Mouse (Mus musculus) left cerebral cortex, postnatal 36 days (tissue): ENCODE measurements around the gene Schip1. TPM values are rescaled to one million over a fixed set of nuclear protein-coding genes. Genes with fewer than 3 reads are reported as not detected.
"Not testable (repeated sequence)": the region's sequence is repeated elsewhere in the genome, so short reads cannot be mapped to it uniquely, and the experiment has no call there.

Experiments
- DNase-seq, 2 experiments: peaks; one replicate each; pipeline ENCODE4 v3.0.0; 2021 to 2022; ENCODE audit warnings: low spot score in 2 of 2, mixed read lengths in 1 of 2
- intact Hi-C: fragments of 180-260 bp; cut with DNase I; formaldehyde crosslinking; loops from one replicate; pipeline ENCODE4 v1.15.1; 2025
- total RNA-seq, 2 experiments: library from RNA; stranded (reverse); gene quantifications; 2 replicates each; pipeline ENCODE4 v1.2.3; 2021

The Schip1 gene
- 100 to 1,000 TPM; 229 to 297 TPM for total RNA-seq

DNA sequence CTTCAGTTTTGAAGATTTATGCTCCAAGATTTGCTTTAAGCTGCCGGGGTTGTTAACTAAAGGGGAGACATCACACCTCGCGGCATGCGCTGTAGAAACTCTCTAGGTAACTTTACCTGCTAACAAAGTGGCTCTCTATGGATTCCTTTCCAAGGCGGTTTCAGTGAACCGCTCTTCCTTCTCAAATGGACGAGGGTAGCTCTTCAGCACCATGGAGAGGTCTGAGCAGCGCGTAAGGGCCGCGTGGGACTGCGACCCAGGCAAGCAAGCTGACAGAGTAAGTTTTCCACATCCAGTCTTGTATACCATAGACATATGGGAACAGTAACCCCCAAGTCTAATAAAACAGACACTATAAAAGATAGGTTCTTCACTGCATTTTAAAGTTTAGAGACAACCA is at the start of gene Schip1:
TSS of gene Schip1 (plus strand) at position 72 of the 400 bp plus-strand sequence.
- intact Hi-C loops = no loop called here

GRCm38 (mm10) chr3:68015786-68016185 is 48.8 kb upstream of the Schip1 start:
- intact Hi-C loops = no loop called here
- no peak for DNase-seq

More for the DNA sequence above, at the start of gene Schip1:
- DNase-seq = no peak

DNA sequence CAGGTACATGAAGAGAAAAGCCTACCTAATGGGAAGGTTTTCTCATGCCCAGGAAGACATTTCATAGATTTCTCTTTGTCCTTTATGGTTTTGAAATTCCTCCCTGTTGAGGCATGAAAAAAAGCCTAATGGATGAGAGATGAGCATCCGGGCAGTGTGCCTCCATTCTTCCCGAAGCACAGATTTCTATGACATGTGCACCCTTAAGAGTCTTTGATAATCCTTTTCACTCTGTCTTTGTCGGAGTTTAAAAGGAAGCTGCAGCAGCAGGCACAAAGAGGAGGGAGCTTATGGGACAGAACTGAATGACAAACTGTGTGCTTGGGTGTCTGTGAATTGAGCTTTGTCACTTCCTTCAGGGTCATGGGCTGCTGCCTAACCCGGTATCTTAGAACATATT is 45.2 kb upstream of the Schip1 start:
- DNase-seq = no peak
- intact Hi-C loops = no loop called here

- no peak for DNase-seq
- intact Hi-C loops = no loop called here
Observed at GRCm38 (mm10) chr3:68036097-68036496, 28.5 kb upstream of the Schip1 start.

DNA sequence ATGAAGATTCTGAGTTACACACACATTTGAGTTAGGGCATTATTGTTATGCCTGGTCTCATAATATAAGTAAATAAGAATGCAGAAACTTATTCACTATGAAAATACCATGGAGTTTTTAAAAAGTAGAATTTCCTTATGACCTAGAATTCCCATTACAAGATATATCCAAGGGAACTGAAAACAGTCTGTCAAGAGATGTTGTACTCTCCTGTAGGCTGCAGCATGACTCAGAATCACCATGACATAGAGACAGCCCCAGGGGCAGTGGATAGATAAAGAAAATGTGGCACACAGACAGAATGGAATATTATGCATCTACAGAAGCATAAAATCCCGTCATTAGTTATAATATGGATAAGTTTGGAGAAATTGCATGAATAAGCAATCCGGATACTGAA is 21.7 kb upstream of the Schip1 start:
- intact Hi-C loops = loop anchor here (10.0 kb wide), 1 partner anchor 148 kb away; the partner anchor contains the start of genes Iqcj and Iqschfp
- DNase-seq = no peak

DNA sequence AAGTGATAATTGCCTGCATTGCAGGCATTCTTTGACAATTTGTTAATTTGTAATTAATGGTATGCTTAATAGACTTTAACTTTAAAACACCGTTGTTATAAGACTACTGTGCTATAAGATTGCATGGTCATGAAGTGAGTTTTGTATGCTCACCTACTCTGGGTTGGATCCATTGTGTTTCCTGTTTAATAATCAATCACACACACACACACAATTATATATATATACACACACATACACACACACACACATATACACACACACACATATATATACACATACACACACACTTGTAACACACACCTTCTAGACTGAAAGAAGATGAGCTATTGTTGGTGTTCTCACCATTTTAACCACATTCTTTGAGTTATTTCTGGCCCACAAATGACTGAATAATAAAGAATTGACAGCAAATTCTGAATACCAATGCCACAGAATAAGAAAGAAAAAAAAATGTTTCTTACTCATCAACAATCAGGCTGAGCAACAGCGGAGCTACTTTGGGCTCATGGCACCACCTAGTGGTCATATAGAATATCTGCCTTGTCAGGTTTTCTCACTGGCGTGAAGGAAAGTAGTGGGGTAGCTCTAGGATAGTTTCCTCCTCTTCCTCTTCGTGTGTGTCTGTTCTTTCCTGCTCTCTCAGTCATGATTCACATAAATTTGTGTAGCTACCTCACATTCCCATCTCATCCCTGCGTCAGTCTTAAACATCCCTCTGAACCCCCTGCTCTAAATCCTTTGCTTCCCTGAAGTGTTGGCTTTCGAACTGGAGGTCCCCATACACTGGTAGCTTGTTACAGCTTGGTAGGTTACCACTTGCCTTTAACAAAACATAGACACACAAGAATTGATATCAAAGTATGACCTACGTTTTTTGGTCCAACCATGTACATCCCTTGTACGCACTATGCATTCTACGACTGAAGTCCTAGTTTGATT is 18.9 kb upstream of the Schip1 start:
- intact Hi-C loops = loop anchor here (1.0 to 10.0 kb wide), 3 partner anchors 151 to 533 kb away; partner anchors contain the start of genes Iqcj and Iqschfp
- DNase-seq = no peak

GRCm38 (mm10) chr3:68053538-68053937 is 11.1 kb upstream of the Schip1 start:
- no peak for DNase-seq
- intact Hi-C loops = no loop called here

- intact Hi-C loops = loop anchor here (5.0 kb wide), 2 partner anchors 437 to 652 kb away; no protein-coding TSS in a partner anchor
- DNase-seq = peak in 1 of 2 experiments; percentile 57
Observed at GRCm38 (mm10) chr3:68055071-68055470, 9.5 kb upstream of the Schip1 start.

DNA sequence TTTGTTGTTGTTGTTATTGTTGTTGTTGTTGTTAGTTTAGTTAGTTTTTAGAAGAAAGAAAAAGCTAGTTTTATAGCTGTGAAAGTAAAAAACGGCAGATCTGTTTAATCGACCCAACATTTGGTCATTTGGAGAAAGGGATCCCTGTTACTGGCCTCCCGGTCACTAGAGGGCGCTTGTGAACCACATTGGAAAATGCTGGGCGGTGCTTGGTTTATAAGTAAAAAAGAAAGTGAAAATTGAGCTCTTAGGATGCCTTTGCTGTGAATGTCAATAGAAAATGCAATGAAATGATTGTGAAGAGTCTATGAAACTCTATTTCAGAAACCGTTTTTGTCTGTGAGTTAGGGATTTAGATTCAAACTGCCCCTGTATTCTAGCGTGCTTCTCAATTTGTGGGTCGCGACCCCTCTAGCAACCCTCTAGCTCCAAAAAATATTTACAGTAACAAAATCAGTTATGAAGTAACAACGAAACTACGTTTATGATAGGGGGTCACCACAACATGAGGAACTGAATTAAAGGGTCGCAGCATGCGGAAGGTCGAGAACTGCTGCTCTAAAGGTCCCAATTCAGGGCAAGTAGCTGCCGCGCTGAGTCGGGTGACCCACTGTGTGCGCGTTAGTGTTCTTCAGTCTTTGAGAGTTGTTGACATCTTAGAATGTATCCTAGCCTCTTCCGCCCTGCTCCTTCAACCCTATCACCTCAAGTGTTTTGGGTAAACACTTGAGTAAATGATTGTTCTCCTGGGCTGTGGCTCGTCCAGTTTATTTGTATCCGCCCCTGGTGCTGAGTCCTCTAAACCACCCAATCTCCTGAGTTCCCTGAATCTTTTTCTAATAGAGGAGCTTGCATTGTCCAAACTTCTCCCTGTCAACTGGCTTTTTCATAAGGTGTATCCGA is 8.0 kb upstream of the Schip1 start:
- peak; percentile 71 to 73 for DNase-seq
- intact Hi-C loops = loop anchor here (5.0 kb wide), 2 partner anchors 436 to 651 kb away; no protein-coding TSS in a partner anchor

- intact Hi-C loops = loop anchor here (1.0 to 5.0 kb wide), 3 partner anchors 433 to 648 kb away; no protein-coding TSS in a partner anchor
- no peak for DNase-seq
Observed at GRCm38 (mm10) chr3:68059162-68059800, 5.3 kb upstream of the Schip1 start.

- intact Hi-C loops = no loop called here
Observed at GRCm38 (mm10) chr3:68071395-68072386, 7.1 kb downstream of the Schip1 start.

GRCm38 (mm10) chr3:68077406-68077805 is 12.8 kb downstream of the Schip1 start:
- DNase-seq = no peak
- intact Hi-C loops = no loop called here

More at GRCm38 (mm10) chr3:68071395-68072386, 7.1 kb downstream of the Schip1 start:
- no peak for DNase-seq

DNA sequence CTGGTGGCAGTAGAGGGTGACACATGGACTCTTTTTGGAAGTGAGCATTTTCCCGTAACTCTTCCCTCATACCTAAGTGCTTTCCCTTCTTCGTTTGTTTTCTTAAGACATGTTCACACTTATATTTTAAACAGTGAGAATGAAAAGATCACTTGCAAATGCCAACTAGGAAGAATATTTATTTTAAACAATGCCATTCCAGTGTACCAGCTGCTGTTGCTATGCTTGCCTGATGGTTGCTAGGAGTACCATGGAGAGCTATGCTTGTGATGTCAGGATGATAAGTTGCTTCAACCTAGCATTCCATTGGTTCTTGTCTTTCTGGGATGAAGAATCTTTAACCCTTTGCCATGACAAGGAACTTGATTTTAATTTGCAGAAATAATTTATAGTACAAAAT is 20.4 kb downstream of the Schip1 start:
- no peak for DNase-seq
- intact Hi-C loops = no loop called here

DNA sequence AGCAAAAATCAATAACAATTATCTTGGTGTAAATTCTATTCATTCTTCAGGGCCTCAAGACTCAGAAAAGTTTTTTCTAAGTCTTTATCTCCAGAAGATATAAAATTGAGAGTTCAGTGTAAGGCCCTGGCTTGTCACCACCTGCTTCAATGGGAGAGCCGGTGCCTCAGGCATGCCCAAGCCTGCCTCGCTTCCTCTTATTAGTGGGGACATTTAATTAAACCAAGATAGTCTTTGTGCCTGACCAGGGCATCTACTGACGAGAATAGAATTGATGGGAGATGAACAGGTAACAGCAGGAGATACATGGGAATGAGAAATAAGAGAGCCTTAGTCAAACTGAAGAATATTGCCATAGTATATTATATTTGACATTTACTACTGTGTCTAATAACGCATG is 27.5 kb downstream of the Schip1 start:
- intact Hi-C loops = no loop called here

GRCm38 (mm10) chr3:68096724-68097431 is 32.3 kb downstream of the Schip1 start:
- DNase-seq = no peak
- intact Hi-C loops = no loop called here

More for the DNA sequence above, 27.5 kb downstream of the Schip1 start:
- DNase-seq = no peak

GRCm38 (mm10) chr3:68099561-68099960 is 35.0 kb downstream of the Schip1 start:
- intact Hi-C loops, DNase-seq: not testable (repeated sequence)

GRCm38 (mm10) chr3:68101343-68101742 is 36.7 kb downstream of the Schip1 start:
- no peak for DNase-seq

More at GRCm38 (mm10) chr3:68101343-68101742, 36.7 kb downstream of the Schip1 start:
- intact Hi-C loops = no loop called here
